Mouse (Mus musculus): ENCODE measurements around the gene Sema4d. TPM values are rescaled to one million over a fixed set of nuclear protein-coding genes. Genes with fewer than 3 reads are reported as not detected.

Gene Sema4d
- polyA plus RNA-seq, 1 experiment from 2014 or later, result 12.3 TPM

- no peak overlapping the region for H3K27ac ChIP-seq (ENCODE audit: low read depth)
Observed at GRCm38 (mm10) chr13:51778351-51778982, 15.1 kb downstream of the Sema4d start.

DNA sequence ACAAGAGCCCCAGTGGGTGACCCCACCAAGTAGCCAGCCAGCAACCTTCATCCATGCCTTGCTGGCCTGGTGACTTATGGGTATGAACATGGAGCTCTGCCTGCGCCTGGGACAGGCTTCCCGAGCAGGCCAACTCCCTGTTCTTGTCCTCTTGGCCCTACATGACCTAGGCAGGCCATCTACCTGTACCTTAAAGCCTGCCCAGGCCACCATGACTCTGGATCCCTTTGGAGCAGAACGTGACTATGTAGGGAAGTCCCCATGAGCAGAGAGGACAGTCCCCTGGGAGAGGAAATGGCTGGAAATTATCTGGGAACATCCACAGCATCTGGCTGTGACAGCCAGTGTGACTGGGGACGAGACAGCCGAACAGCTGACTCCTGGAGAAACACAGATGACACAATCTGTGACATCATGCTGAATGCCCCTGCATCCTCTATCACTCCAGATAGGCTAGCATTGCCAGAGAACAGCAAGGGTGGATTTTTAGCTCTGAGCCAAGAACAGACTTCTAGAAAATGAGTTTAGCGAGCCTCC is 15.7 kb downstream of the Sema4d start:
- H3K9ac ChIP-seq, result no peak overlapping the region
- no peak overlapping the region for H3K4me2 ChIP-seq
- ATAC-seq (ENCODE audit: insufficient read depth) (no peak), DNase-seq (no peak)
- peak overlapping the region; percentile 46; the same call in 1 of the 2 replicates for H3K27ac ChIP-seq (ENCODE audit: low read depth)
- no peaks in the 10 kb centered on the region for H3K36me3 ChIP-seq (ENCODE audit: insufficient read depth)
- H3K4me1 ChIP-seq (ENCODE audit: insufficient read depth), result no peaks in the 10 kb centered on the region
- H3K4me3 ChIP-seq (ENCODE audit: low read depth, low read length), result no peak overlapping the region
- H3K27me3 ChIP-seq (ENCODE audit: insufficient read depth, low read length), result no peaks in the 10 kb centered on the region
- WGBS, result 65% methylated on average over 6 of the region's 6 CpGs
- no peaks in the 10 kb centered on the region for H3K9me3 ChIP-seq (ENCODE audit: low read depth, low read length)
- TF ChIP-seq CTCF (IDR thresholded peaks at IDR 0.05; ENCODE audit: low read depth), result no peak

More at GRCm38 (mm10) chr13:51778351-51778982, 15.1 kb downstream of the Sema4d start:
- no peak for ATAC-seq (ENCODE audit: insufficient read depth)
- no peak for TF ChIP-seq CTCF (IDR thresholded peaks at IDR 0.05; ENCODE audit: low read depth)
- H3K4me3 ChIP-seq (ENCODE audit: low read depth, low read length), result no peak overlapping the region
- no peaks in the 10 kb centered on the region for H3K27me3 ChIP-seq (ENCODE audit: insufficient read depth, low read length)
- no peak overlapping the region for H3K9ac ChIP-seq
- DNase-seq, result no peak
- H3K4me2 ChIP-seq, result no peak overlapping the region
- H3K4me1 ChIP-seq (ENCODE audit: insufficient read depth), result no peaks in the 10 kb centered on the region
- H3K9me3 ChIP-seq (ENCODE audit: low read depth, low read length), result no peaks in the 10 kb centered on the region
- WGBS, result 89% methylated on average over 11 of the region's 11 CpGs
- H3K36me3 ChIP-seq (ENCODE audit: insufficient read depth), result no peaks in the 10 kb centered on the region

DNA sequence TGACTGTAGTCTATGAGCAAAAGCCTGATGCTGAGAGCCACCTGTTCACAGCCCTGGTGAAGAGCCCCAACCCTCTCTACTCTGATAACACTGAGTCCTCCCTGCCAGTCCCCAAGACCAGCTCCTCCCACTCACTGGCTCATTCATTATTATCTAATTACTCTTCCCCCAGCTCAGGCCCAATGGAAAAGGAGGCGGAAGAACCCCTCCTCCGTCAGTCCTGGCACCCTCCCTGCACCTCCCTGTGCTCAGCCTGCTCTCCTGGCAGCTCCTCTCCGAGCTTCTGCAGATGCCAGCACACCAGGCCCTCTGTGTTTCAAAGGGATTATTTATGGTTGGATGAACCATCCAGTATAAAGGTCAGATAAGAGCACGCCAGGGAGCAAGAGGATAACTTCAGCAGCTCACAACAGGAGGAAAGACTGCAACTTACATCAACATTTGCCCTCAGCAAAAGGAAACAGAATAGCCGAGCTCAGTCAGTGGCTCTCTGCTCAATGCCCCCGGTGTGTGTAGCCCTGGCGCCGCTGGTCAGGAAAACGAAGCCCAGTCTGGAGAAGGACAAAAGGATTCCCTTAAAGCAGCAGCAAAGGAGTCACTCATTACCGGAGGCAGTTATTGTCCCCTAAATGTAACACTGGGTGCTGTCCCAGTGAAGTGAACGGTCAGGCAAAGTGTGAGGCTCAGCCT is 16.4 kb downstream of the Sema4d start:
- no peak overlapping the region for H3K4me2 ChIP-seq
- WGBS, result 42% methylated on average over 11 of the region's 11 CpGs
- H3K4me1 ChIP-seq (ENCODE audit: insufficient read depth), result no peaks in the 10 kb centered on the region
- no peaks in the 10 kb centered on the region for H3K27me3 ChIP-seq (ENCODE audit: insufficient read depth, low read length)
- H3K27ac ChIP-seq (ENCODE audit: low read depth), result peak overlapping the region; percentile 46; the same call in 1 of the 2 replicates
- no peak overlapping the region for H3K4me3 ChIP-seq (ENCODE audit: low read depth, low read length)
- TF ChIP-seq CTCF (IDR thresholded peaks at IDR 0.05; ENCODE audit: low read depth), result no peak
- no peaks in the 10 kb centered on the region for H3K9me3 ChIP-seq (ENCODE audit: low read depth, low read length)
- H3K9ac ChIP-seq, result no peak overlapping the region
- DNase-seq (no peak), ATAC-seq (ENCODE audit: insufficient read depth) (peak; percentile 52)
- no peaks in the 10 kb centered on the region for H3K36me3 ChIP-seq (ENCODE audit: insufficient read depth)

DNA sequence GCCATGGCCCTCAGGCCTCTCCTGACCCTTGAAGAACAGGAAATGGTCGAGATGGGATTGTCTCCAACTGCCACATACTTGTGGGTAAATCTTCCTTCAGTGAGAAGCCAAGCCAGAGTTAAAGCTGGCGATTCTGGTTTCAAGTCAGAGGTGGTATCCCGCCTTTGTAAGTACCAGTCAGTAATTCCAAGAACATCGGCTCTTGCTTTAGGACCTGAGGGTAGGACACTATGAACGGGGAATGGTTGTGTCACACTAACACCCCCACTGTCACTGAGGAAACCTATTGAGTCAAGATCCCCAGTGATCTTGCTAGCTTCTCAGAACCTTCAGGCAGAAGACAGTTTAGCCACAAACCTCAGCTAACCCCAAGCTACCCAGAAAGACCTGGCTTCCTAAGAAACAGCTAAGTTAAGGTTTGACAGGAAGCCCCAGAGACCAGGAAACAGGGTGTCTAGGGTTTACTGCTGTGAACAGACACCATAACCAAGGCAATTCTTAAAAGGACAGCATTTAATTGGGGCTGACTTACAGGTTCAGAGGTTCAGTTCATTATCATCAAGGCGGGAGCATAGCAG is 17.3 kb downstream of the Sema4d start:
- TF ChIP-seq CTCF (IDR thresholded peaks at IDR 0.05; ENCODE audit: low read depth), result no peak
- no peaks in the 10 kb centered on the region for H3K4me1 ChIP-seq (ENCODE audit: insufficient read depth)
- H3K36me3 ChIP-seq (ENCODE audit: insufficient read depth), result no peaks in the 10 kb centered on the region
- no peaks in the 10 kb centered on the region for H3K27me3 ChIP-seq (ENCODE audit: insufficient read depth, low read length)
- H3K9me3 ChIP-seq (ENCODE audit: low read depth, low read length), result no peaks in the 10 kb centered on the region
- no peak overlapping the region for H3K27ac ChIP-seq (ENCODE audit: low read depth)
- 87% methylated on average over 6 of the region's 6 CpGs for WGBS
- H3K4me2 ChIP-seq, result no peak overlapping the region
- no peak overlapping the region for H3K9ac ChIP-seq
- no peak overlapping the region for H3K4me3 ChIP-seq (ENCODE audit: low read depth, low read length)
- ATAC-seq (ENCODE audit: insufficient read depth), result no peak
- no peak for DNase-seq

GRCm38 (mm10) chr13:51771802-51772206 is 21.7 kb downstream of the Sema4d start:
- no peak overlapping the region for H3K27ac ChIP-seq (ENCODE audit: low read depth)
- no peaks in the 10 kb centered on the region for H3K4me1 ChIP-seq (ENCODE audit: insufficient read depth)
- H3K9ac ChIP-seq, result no peak overlapping the region
- TF ChIP-seq CTCF (IDR thresholded peaks at IDR 0.05; ENCODE audit: low read depth), result no peak
- no peaks in the 10 kb centered on the region for H3K36me3 ChIP-seq (ENCODE audit: insufficient read depth)
- no peak overlapping the region for H3K4me3 ChIP-seq (ENCODE audit: low read depth, low read length)
- no peak overlapping the region for H3K4me2 ChIP-seq
- H3K27me3 ChIP-seq (ENCODE audit: insufficient read depth, low read length), result no peaks in the 10 kb centered on the region
- ATAC-seq (ENCODE audit: insufficient read depth), result no peak
- no peak for DNase-seq
- 79% methylated on average over 10 of the region's 10 CpGs for WGBS
- no peaks in the 10 kb centered on the region for H3K9me3 ChIP-seq (ENCODE audit: low read depth, low read length)

DNA sequence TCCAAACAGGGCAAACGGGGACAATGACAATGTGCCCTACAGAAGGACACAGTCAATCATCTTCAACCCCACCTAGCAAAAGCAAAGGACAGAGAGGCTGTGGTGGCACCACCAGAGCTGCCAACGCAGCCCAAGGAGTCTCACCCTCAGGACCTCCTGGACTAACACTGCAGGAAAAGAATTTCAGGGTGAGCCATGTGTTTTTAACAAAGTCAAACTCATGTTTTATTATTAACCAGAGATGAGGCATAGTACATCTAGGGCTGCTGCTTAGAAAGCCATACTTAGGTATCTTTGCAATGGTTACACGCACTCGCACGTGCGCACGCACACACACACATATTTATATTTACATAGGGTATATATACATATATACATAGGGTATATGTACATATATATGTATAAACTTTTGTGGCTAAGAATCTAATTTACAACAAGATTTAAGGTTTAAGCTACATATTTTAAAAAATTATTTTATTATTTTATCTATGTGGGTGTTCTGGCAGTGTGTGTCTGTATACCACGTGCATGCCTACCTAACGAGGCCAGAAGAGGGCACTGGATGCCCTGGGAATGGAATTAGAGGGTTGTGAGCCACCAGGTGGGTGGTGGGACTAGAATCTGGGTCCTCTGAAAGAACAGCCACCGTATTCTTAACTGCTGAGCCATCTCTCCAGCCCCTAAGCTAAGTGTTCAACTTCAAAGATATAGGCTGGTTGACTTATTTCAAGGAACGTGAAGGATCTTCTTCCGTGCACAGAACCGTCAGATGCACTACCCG is 22.7 kb downstream of the Sema4d start:
- H3K4me2 ChIP-seq, result no peak overlapping the region
- H3K4me3 ChIP-seq (ENCODE audit: low read depth, low read length), result no peak overlapping the region
- H3K9me3 ChIP-seq (ENCODE audit: low read depth, low read length), result no peaks in the 10 kb centered on the region
- no peaks in the 10 kb centered on the region for H3K27me3 ChIP-seq (ENCODE audit: insufficient read depth, low read length)
- no peaks in the 10 kb centered on the region for H3K36me3 ChIP-seq (ENCODE audit: insufficient read depth)
- 83% methylated on average over 14 of the region's 14 CpGs for WGBS
- no peak overlapping the region for H3K9ac ChIP-seq
- no peak for DNase-seq
- no peak for TF ChIP-seq CTCF (IDR thresholded peaks at IDR 0.05; ENCODE audit: low read depth)
- no peak overlapping the region for H3K27ac ChIP-seq (ENCODE audit: low read depth)
- ATAC-seq (ENCODE audit: insufficient read depth), result no peak
- no peaks in the 10 kb centered on the region for H3K4me1 ChIP-seq (ENCODE audit: insufficient read depth)

All from lung, embryonic 14.5 days (tissue).